Mouse (Mus musculus) urinary bladder, adult 2 months (tissue): ENCODE measurements around the gene Chd4. TPM values are rescaled to one million over a fixed set of nuclear protein-coding genes. Genes with fewer than 3 reads are reported as not detected.
A peak's percentile ranks its signal among the peaks of the same experiment; 100 is the strongest.

Source experiments
- DNase-seq: peaks from one replicate; pipeline ENCODE4 v3.0.0; 2022; ENCODE audit warnings: low spot score
- polyA plus RNA-seq: library from polyadenylated mRNA; depleted of rRNA; stranded (reverse); fragments of >200 nt; gene quantifications from 2 replicates; pipeline ENCODE4 v1.2.3, GENCODE M21; 2012

The Chd4 gene
- polyA plus RNA-seq, 1 experiment: 43.1 TPM

DNA sequence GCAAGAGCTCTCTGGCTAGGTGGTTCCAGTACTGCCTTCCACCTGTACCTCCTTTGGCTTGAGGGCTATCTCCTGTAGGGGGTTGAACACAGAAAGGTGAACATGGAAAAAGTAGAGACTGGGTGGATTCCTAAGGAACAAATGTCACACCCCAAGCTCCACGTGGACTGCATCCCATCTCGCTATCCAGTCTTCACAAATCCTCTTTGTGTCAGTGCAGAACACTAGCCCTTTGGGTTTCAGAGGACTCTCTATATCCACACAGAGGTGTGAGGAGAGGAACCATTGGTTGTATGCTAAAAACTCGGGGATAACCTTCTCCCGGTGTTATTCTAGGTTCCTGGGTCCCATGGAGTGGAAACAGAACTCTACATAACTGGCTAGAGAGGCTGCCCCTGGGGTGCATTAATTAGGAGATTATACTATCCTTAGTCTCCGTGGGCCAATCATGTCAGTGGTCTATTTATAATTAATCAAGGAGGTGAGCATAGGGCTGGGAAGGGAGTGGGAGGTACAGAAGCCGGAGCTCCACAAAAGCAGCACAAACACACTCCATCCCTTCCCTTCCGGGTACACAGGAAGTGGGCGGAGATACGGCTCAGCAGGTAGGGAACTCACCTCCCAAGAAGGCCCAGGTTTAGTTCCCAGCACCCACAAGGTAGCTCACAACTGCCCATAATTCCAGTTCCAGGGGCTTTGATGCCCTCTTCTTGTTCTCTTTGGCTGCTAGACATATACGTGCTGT, 5.3 kb upstream of the Chd4 start:
- DNase-seq: no peak

DNA sequence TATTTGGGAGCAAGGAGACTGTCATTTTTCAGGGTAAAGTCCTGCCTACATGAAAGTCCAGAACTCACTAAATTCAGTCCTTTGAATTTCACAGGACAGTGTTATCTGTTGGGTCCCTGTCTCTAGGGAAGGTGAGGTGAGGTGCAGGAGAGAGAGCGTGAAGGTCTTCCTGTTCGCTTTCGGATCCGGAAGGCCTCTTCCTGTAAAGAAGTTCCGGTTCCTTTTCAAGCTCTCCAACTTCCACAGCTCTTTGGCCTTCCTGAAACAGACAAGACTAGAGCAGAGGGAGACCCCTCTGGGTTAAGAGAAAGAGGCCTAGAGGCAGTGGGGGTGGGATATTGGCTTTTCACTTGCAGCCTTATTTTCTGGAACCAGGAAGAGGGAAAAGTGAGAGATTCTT, 3.4 kb upstream of the Chd4 start:
- no peak for DNase-seq

DNA sequence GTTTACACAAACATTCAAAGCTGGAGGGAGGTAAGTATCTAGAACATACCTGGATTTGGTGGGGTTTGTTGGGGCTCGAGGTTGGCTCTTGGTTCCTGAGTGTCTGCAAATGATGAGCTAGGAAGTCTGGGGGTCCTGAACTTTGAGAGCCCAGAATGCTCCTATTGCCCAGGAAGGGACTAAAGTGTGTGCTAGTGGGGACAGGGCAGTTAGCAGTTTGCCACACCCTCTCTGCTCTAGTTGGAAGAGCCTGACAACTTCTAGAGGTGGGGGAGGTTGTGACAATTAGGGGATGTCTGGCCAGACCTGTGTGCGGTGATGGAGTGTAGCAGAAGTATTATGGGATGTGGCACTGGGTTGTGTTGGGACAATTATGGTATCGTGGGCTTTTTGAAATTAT, 938 bp upstream of the Chd4 start:
- DNase-seq: no peak

DNA sequence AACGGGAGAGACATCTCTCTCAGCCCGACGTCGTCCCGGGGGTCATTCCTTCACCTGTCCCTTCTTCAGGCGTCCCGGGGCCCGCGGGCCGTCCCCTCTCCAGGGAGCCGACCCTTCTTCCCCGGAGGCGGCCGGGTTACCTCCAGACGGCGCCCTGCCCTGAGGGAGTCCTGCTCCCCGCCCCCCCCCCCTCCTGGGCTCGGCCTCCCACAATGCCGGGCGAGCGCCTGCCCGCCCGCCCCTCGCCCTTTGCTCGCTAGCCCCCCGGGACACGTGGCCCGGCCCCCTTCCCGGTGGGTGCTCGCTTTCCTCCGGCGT, 457 bp downstream of the Chd4 start:
- no peak for DNase-seq

- peak; percentile 55 for DNase-seq
Measured at GRCm38 (mm10) chr6:125096597-125097345, 990 bp downstream of the Chd4 start.

- no peak for DNase-seq
Measured at GRCm38 (mm10) chr6:125097346-125097689, 1.5 kb downstream of the Chd4 start.

DNA sequence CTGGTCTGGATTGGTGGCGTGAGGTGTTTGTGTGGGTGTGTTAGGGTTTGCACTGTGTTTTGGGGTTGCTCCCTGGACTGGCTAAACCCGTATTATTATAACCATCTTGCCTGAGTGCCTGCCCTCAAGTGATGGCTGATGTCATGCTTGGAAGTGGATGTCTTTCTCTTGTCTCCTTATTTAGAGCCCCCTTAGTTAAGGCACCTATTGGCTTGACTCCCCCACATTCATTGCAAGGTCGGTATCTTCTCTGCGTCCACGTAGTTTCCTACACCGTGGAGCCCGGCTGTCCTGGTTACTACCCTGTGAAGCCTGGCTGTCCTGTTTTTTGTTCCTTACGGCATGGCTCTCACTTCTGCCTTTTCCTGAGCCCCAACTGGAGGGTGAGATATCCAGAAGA, 2.2 kb downstream of the Chd4 start:
- no peak for DNase-seq

DNA sequence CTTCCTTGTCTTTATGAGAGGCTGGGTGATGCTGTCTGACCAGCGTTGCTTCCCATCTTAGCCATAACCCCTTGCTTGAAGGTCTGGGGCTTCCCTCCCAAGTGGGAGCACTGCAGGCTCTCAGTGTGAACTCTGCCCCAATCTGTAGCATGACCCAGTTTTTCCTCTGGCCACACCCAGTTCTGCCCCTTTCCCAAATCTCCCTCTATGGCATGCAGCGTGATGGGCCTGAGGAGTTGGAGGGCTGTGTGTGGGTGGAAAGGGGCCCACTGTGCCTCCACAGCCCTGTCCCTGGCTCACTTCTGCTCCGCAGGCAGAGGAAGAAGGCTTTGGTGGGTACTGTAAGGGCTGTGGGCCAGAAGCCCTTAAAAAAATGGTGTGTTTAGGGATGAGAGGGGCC, 2.7 kb downstream of the Chd4 start:
- DNase-seq: no peak

DNA sequence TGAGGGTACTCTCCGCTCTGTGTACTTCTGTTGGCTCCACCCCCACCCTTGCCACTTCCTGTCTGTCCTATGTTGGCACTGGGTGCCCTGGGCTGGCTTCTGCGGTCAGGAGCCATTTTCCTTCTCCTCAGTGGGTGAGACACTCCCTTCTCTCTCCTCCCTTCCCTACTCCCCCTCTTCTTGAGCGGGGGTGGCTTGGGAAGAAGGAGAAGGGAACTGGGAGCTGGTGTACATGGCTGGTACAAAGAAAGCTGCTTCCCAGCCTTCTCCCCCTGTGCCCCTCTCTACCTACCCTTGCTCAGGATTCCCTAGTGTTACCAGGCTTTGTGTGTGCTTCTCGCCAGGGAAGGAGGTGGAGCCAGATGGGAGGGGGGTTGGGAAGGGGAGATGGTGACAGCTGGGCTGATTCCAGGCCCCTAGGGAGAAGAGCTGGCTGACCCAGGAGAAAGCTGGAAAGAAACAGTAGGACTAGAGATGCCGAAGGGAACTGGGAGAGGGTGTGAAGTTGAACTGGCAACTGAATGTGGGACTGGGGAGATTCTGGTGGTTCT, 3.7 kb downstream of the Chd4 start:
- no peak for DNase-seq

GRCm38 (mm10) chr6:125101444-125101843, 5.7 kb downstream of the Chd4 start:
- DNase-seq: no peak

DNA sequence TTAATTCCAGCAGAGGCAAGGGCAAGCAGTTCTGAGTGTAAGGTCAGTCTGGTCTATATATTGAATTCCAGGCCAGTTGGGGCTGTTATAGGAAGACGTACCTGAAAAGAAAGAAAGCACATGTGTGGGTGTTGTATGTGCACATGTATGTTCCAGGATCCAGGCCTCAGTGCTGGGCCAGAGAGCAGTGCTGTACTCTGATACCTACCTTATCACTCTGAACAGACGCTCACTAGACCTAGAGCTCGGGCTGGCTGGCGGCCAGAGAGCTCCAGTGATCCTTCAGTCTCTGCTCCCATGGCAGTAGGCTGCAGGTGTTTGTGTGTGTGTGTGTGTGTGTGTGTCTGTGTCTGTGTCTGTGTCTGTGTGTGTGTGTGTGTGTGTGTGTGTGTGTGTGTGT, 8.4 kb downstream of the Chd4 start:
- no peak for DNase-seq

DNA sequence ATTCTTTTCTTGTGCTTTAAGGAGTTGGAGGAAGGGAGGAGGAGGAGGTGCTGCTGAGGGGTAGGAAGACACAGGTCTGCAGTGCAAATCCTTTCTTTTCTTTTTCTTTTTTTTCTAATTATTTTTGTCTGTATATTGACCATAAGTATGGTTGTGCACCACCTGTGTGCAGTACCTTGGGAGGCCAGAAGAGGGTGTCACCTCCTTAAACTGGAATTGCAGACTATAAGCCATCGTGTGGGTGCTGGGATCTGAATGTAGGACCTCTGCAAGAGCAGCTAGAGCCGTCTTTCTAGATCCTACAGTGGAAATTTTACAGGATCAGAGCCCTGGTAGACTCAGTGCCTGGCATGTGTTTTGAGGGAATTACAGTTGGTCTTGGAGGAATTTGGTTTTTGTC, 11.9 kb downstream of the Chd4 start:
- no peak for DNase-seq

DNA sequence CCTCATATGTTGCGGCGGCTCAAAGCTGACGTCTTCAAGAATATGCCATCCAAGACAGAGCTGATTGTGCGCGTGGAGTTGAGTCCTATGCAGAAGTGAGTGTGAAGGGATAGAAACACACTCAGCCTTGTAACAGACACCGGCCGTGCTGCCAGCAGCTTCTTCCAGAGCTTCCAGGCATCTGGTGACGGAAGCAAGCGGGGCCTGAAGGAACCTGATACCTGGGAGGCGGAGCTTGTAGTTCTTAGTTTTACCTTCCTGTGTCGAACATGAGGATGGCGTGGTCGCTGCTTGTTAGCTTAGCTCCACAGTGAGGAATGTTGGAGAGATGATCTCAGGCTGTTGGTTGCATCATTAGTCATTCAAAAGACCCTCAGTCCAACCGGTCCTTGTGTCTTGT, 13.6 kb downstream of the Chd4 start:
- DNase-seq: no peak

DNA sequence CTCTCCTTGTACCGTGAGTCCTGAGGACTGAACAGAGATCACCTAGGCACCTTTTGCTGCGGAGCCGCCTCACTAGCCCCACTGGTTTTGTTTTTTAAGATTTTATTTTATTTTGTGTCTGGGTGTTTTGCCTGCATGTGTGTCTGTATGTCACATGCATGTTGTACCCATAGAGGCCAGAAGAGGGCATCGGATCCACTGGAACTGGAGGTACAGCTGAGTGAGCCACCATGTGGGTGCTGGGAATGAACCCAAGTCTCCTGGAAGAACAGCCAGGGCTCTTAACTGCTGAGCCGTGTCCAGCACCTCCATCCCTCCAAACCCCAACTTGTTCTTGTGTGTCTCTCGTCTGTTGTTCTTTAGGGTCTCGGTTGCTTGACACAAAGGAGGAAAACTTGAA, 15.1 kb downstream of the Chd4 start:
- no peak for DNase-seq

- no peak for DNase-seq
Measured at GRCm38 (mm10) chr6:125112553-125112952, 16.8 kb downstream of the Chd4 start.

DNA sequence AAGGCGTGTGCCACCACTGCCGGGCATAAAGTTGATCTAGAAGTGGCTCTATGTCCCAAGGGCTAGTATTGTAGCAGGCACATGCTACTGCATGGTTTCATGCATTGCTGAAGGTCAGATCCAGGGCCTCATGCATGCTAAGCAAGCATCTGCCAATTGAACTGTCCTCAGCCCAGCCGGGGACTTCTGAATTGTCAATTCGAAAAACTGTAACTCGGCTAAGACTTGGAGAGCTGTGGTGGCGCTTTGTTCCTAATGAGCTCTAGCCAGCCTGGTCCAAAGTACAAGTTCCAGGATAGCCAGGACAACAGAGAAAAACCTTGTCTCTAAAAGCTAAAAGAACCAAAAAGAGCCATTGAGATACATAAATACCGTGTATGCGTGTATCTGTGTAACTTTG, 23.6 kb downstream of the Chd4 start:
- DNase-seq: no peak

GRCm38 (mm10) chr6:125128724-125129123, 32.9 kb downstream of the Chd4 start:
- no peak for DNase-seq

- no peak for DNase-seq
Measured at GRCm38 (mm10) chr6:125129710-125130402, 34.1 kb downstream of the Chd4 start.

DNA sequence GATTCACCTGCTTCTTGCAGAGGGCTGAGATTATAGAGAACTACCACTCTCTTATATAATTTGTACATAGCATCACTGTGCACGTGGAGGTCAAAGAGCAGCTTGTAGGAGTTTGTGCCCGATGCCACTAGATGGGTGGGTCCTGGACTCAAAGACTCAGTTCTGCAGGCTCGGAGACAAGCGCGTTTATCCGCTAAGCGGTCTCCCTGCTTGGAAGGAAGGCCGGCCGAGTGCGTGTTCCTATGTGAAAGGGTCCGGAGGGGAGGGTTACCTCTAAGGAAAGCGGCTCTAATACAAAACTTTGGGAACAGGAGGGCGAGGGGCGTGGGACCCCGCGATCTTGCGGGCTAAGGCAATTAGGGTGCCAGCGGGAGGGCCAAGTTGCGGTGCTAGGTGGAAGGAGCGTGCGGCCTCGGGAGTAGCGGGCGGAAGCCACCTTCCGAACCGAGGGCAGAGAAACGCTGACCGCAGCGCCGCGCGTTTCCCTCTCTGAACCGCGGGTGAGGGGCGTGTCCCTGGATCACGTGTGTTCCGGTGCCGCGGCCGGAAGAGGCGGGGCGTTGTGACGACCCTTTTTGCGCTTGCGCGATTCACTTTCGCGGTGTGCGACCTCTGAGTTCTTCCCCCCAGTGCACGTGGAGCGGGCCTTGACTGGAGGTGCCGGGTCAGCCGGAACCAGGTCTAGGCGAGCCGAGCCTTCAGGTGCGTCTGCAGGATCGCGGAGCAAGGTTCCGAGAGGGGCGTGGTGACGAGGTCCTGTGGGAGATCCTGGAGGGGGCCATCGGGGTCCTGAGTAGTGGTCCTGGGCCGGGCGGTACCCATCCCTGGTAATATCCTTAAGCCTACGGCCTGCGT, 35.7 kb downstream of the Chd4 start, which contains the start of gene Nop2:
TSS of gene Nop2 (plus strand) at position 608 of the 855 bp plus-strand sequence.
- DNase-seq: peak; percentile 72

DNA sequence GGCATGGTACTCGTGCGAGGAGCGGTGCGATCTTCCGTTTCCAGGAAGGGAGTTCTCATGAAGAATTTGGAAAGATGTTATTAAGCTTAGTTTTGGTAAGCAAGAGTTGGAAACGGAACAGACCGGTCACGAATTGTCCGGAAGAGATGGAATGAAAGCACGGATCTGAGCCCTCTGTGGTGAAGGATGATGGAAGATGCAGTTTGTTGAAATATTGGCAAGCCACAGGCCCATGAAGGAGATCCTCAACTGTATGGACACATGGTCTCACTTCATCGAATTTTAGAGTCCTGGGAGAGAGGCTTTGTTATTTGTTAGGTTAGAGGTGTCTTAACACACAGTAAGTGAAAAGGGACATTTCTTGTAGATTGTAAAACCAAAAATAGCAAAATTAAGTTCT, 36.7 kb downstream of the Chd4 start:
- no peak for DNase-seq

DNA sequence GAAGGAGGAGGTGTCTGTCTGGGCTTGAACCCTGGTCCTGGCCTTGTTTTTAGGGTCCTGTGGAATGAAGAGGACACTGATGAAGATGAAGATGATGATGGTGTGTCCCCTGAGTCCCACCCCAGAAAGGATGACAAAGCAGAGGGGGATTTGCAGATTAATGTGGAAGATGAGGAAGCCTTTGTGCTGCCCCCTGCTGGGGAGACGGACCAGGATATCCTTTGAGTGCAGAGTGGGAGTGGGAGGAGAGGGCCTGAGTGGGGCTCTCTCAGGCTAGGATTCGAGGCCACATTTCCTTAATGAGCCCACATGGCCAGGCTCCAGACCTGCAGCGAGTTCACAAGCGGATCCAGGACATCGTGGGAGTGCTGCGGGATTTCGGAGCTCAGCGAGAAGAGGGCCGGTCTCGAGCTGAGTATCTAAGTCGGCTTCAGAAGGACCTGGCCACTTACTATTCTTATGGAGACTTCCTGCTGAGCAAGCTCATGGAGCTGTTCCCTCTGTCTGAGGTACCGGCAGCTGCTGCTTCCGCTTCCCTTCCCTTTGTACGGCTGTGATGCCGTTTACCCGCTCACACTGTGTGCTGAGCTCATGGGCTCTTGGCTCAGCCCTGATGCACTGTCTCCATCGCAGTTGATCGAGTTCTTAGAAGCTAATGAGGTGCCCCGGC, 41.4 kb downstream of the Chd4 start:
- no peak for DNase-seq
